Mouse (Mus musculus) central nervous system, embryonic 11.5 days (tissue): ENCODE results near the gene Sumo1. TPM values are rescaled to one million over a fixed set of nuclear protein-coding genes. Genes with fewer than 3 reads are reported as not detected.

ENCODE experiments used
- polyA plus RNA-seq: library from polyadenylated mRNA; depleted of rRNA; stranded (reverse); fragments of >200 nt; gene quantifications from 2 replicates; pipeline ENCODE4 v1.2.3, GENCODE M21; 2012; rRNA removed

The Sumo1 gene
- 157 and 211 TPM in 2 replicates for polyA plus RNA-seq

DNA sequence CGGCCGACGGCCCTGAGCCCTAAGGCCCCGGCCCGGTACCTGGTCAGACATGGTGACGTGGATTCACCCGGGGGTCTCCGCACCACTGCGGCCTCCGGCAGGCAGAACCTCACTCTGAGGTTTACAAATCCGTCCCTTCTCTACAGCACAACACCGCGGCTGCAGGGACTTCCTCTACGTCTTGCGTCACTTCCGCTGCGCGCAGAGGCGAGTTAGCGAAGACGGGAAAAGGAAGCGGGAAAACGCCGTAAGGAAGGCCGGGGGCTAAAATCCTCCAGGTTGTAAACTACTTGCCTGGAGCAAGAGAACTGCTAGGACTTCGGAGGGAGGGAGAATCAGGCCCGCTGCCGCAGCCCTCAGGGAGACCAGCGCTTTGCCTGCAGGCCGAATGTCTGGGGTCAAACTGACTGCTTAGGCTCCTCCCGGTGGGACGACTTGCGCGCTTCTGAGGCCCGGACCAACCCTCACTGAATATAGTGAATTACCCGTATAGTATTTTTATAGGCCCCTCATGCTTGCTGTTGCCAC lies at the start of gene Sumo1:
TSS of gene Sumo1 (minus strand) at position 194 of the 528 bp plus-strand sequence.

DNA sequence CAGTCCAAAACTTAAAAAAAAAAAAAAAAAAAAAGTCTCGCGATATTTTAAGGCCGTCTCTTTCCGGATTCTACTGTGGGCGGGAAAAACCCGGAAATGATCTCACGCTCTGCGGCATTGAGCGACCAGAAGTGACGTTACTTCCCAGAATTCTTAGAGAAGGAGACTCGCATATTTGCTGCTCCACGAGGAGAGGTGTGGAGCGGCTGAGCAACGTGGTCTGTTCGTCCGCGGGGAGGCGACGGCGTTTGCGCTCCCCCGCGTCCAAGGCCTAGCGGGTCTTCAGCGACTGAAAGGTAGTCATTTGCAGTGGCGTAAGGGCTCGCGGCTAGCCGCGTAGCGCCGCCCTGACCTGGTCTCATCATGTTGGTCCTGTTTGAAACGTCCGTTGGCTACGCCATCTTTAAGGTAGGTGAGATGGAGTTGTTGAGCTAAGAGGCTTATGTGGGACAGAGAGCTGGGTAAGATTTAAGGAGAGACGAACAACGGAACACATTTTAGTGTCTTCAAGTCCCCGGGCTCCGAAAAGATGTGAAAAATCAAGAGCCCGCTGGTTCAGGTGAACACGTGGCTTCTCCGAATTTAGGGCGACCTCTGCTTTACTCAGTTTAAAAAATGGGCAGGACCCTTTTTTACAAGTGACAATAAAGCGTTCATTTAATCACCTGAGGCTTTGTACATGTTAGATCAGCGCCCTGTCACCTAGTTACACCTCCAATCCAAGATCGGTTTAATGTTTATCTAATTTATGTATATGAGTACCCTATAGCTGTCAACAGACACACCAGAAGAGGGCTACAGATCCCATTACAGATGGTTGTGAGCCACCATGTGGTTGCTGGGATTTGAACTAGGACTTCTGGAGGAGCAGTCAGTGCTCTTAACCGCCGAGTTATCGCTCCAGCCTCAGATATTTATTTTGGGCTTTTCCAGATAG lies 14.5 kb upstream of the Sumo1 start, which contains the start of gene Nop58:
TSS of gene Nop58 (plus strand) at position 153 of the 937 bp plus-strand sequence.

Other genes with a start within 250 kb of the Sumo1 start
- 18.7 and 26.8 TPM in 2 replicates for gene Fzd7, start 188.4 kb downstream of the Sumo1 start, polyA plus RNA-seq
- gene Gm973, start 154.6 kb downstream of the Sumo1 start, polyA plus RNA-seq: 2.0 and 5.4 TPM in 2 replicates
- gene Nop58, start 14.1 kb upstream of the Sumo1 start, polyA plus RNA-seq: 194 and 352 TPM in 2 replicates
- gene Bmpr2, start 92.6 kb upstream of the Sumo1 start, polyA plus RNA-seq: 8.2 and 19.1 TPM in 2 replicates
- 16.4 and 20.9 TPM in 2 replicates for gene Fam117b, start 242.2 kb upstream of the Sumo1 start, polyA plus RNA-seq